Mouse (Mus musculus) CH12.LX (cell line): Measurements from ENCODE around the gene Cabp1. TPM values are rescaled to one million over a fixed set of nuclear protein-coding genes. Genes with fewer than 3 reads are reported as not detected.

Experiments used
- polyA plus RNA-seq: library from polyadenylated mRNA; unstranded; fragments of >175 nt; gene quantifications from 2 replicates; pipeline ENCODE4 v1.2.1, GENCODE M21; 2012; ENCODE audit warnings: low read depth; ENCODE audit not compliant: insufficient read length
- total RNA-seq, 2 experiments: library from RNA; depleted of rRNA; stranded (reverse); fragments of 300-350 nt in 1 of 2; fragments of >200 nt in 1 of 2; gene quantifications; 2 replicates each; pipeline ENCODE4 v1.2.3; 2012 to 2014

The Cabp1 gene
- total and polyA plus RNA-seq, 3 experiments = 0.59 to 1.8 (median 1.7) TPM

Other genes starting within 250 kb of the Cabp1 start
- not detected in 2 replicates for gene Hnf1a, start 223.3 kb downstream of the Cabp1 start, total RNA-seq (2012; rRNA removed)
- not detected in 2 replicates for gene Hnf1a, start 223.3 kb downstream of the Cabp1 start, total RNA-seq (2014; rRNA removed)
- not detected in 2 replicates for gene Hnf1a, start 223.3 kb downstream of the Cabp1 start, polyA plus RNA-seq
- 13.6 and 14.3 TPM in 2 replicates for gene Sppl3, start 183.2 kb downstream of the Cabp1 start, total RNA-seq (2012; rRNA removed)
- 12.1 and 14.9 TPM in 2 replicates for gene Sppl3, start 183.2 kb downstream of the Cabp1 start, total RNA-seq (2014; rRNA removed)
- 18.3 and 29.2 TPM in 2 replicates for gene Sppl3, start 183.2 kb downstream of the Cabp1 start, polyA plus RNA-seq
- gene Gm10401, start 96.1 kb downstream of the Cabp1 start, total RNA-seq (2012; rRNA removed) = 1.7 and 3.2 TPM in 2 replicates
- gene Gm10401, start 96.1 kb downstream of the Cabp1 start, total RNA-seq (2014; rRNA removed) = not detected in 2 replicates
- 6.9 and 10.9 TPM in 2 replicates for gene Gm10401, start 96.1 kb downstream of the Cabp1 start, polyA plus RNA-seq
- 49.2 and 57.8 TPM in 2 replicates for gene Acads, start 75.0 kb downstream of the Cabp1 start, total RNA-seq (2012; rRNA removed)
- 43.1 and 46.6 TPM in 2 replicates for gene Acads, start 75.0 kb downstream of the Cabp1 start, total RNA-seq (2014; rRNA removed)
- 37.7 and 43.0 TPM in 2 replicates for gene Acads, start 75.0 kb downstream of the Cabp1 start, polyA plus RNA-seq
- gene Unc119b, start 59.4 kb downstream of the Cabp1 start, total RNA-seq (2012; rRNA removed) = 21.7 and 22.6 TPM in 2 replicates
- gene Unc119b, start 59.4 kb downstream of the Cabp1 start, total RNA-seq (2014; rRNA removed) = 11.9 and 13.3 TPM in 2 replicates
- 17.7 and 18.4 TPM in 2 replicates for gene Unc119b, start 59.4 kb downstream of the Cabp1 start, polyA plus RNA-seq
- 128 and 144 TPM in 2 replicates for gene Mlec, start 36.2 kb downstream of the Cabp1 start, total RNA-seq (2012; rRNA removed)
- gene Mlec, start 36.2 kb downstream of the Cabp1 start, total RNA-seq (2014; rRNA removed) = 91.6 and 101 TPM in 2 replicates
- 143 and 164 TPM in 2 replicates for gene Mlec, start 36.2 kb downstream of the Cabp1 start, polyA plus RNA-seq
- gene Pop5, start 41.5 kb upstream of the Cabp1 start, total RNA-seq (2012; rRNA removed) = 236 and 301 TPM in 2 replicates
- 156 and 161 TPM in 2 replicates for gene Pop5, start 41.5 kb upstream of the Cabp1 start, total RNA-seq (2014; rRNA removed)
- 127 and 163 TPM in 2 replicates for gene Pop5, start 41.5 kb upstream of the Cabp1 start, polyA plus RNA-seq
- 63.6 and 68.5 TPM in 2 replicates for gene Rnf10, start 78.5 kb upstream of the Cabp1 start, total RNA-seq (2012; rRNA removed)
- gene Rnf10, start 78.5 kb upstream of the Cabp1 start, total RNA-seq (2014; rRNA removed) = 38.5 and 39.9 TPM in 2 replicates
- 154 and 187 TPM in 2 replicates for gene Rnf10, start 78.5 kb upstream of the Cabp1 start, polyA plus RNA-seq
- gene Coq5, start 85.3 kb upstream of the Cabp1 start, total RNA-seq (2012; rRNA removed) = 46.7 and 46.8 TPM in 2 replicates
- gene Coq5, start 85.3 kb upstream of the Cabp1 start, total RNA-seq (2014; rRNA removed) = 41.9 and 46.7 TPM in 2 replicates
- 42.3 and 43.9 TPM in 2 replicates for gene Coq5, start 85.3 kb upstream of the Cabp1 start, polyA plus RNA-seq
- 312 and 488 TPM in 2 replicates for gene Dynll1, start 106.6 kb upstream of the Cabp1 start, total RNA-seq (2012; rRNA removed)
- gene Dynll1, start 106.6 kb upstream of the Cabp1 start, total RNA-seq (2014; rRNA removed) = 456 and 502 TPM in 2 replicates
- gene Dynll1, start 106.6 kb upstream of the Cabp1 start, polyA plus RNA-seq = 516 and 646 TPM in 2 replicates
- gene Srsf9, start 132.8 kb upstream of the Cabp1 start, total RNA-seq (2012; rRNA removed) = 73.4 and 82.8 TPM in 2 replicates
- gene Srsf9, start 132.8 kb upstream of the Cabp1 start, total RNA-seq (2014; rRNA removed) = 117 and 121 TPM in 2 replicates
- 112 and 130 TPM in 2 replicates for gene Srsf9, start 132.8 kb upstream of the Cabp1 start, polyA plus RNA-seq
- 6.2 and 7.3 TPM in 2 replicates for gene Gatc, start 146.8 kb upstream of the Cabp1 start, total RNA-seq (2012; rRNA removed)
- 11.7 and 14.4 TPM in 2 replicates for gene Gatc, start 146.8 kb upstream of the Cabp1 start, total RNA-seq (2014; rRNA removed)
- 27.0 and 34.0 TPM in 2 replicates for gene Gatc, start 146.8 kb upstream of the Cabp1 start, polyA plus RNA-seq
- gene Triap1, start 146.8 kb upstream of the Cabp1 start, total RNA-seq (2012; rRNA removed) = 33.7 and 36.9 TPM in 2 replicates
- gene Triap1, start 146.8 kb upstream of the Cabp1 start, total RNA-seq (2014; rRNA removed) = 31.4 and 31.8 TPM in 2 replicates
- 36.1 and 38.2 TPM in 2 replicates for gene Triap1, start 146.8 kb upstream of the Cabp1 start, polyA plus RNA-seq
- 546 and 673 TPM in 2 replicates for gene Cox6a1, start 154.6 kb upstream of the Cabp1 start, total RNA-seq (2012; rRNA removed)
- 203 and 257 TPM in 2 replicates for gene Cox6a1, start 154.6 kb upstream of the Cabp1 start, total RNA-seq (2014; rRNA removed)
- 612 and 618 TPM in 2 replicates for gene Cox6a1, start 154.6 kb upstream of the Cabp1 start, polyA plus RNA-seq
- gene Msi1, start 235.2 kb upstream of the Cabp1 start, total RNA-seq (2012; rRNA removed) = 3.3 and 4.1 TPM in 2 replicates
- gene Msi1, start 235.2 kb upstream of the Cabp1 start, total RNA-seq (2014; rRNA removed) = 0.66 and 0.82 TPM in 2 replicates
- gene Msi1, start 235.2 kb upstream of the Cabp1 start, polyA plus RNA-seq = 4.9 and 5.3 TPM in 2 replicates